Mouse (Mus musculus) brain, embryonic 14.5 days (tissue): ENCODE measurements around the gene Bdkrb2.

Experiments used
- CTCF ChIP-seq: fragments of 200-500 bp; IDR thresholded peaks from 2 replicates; pipeline ENCODE4 v1.5.1; 2012; ENCODE audit warnings: inconsistent platforms, mild to moderate bottlenecking, moderate library complexity, borderline replicate concordance; ENCODE audit not compliant: insufficient read depth, insufficient read length; ENCODE audit errors: extremely low read depth
- POLR2A ChIP-seq: fragments of 200-500 bp; IDR thresholded peaks from 2 replicates; pipeline ENCODE4 v1.6.1; 2012; ENCODE audit warnings: mild to moderate bottlenecking, inconsistent platforms, borderline replicate concordance; ENCODE audit not compliant: poor library complexity, insufficient read depth, insufficient read length, severe bottlenecking; ENCODE audit errors: extremely low read depth

GRCm38 (mm10) chr12:105622981-105623539, 60.0 kb downstream of the Bdkrb2 start:
- TF ChIP-seq CTCF (no peak), POLR2A (no peak)
